Mouse (Mus musculus): ENCODE measurements at regions not wholly inside any gene's neighbourhood (a gene's known extent, or its start where the extent isn't known, plus 50 kb on each side); places are given as distances from the start of the nearest gene placed in this dataset.

GRCm38 (mm10) chr4:12506851-12507551 lies 335.2 kb upstream of the Fam92a start:
- no peak for TF ChIP-seq CTCF (IDR thresholded peaks at IDR 0.05; ENCODE audit: low read depth, low read length)
- TF ChIP-seq GATA1 (IDR thresholded peaks at IDR 0.05; ENCODE audit: borderline replicate concordance, low read length) = no peak
- no peak for TF ChIP-seq TAL1 (conservative IDR thresholded peaks at IDR 0.05; ENCODE audit: low read depth, low read length)
